ENCODE assay signal across 12 mouse cellular contexts in genomic region chr9:110400650-110401049, GRCm38 (mm10). TPM values are rescaled to one million over a fixed set of nuclear protein-coding genes. Genes with fewer than 3 reads are reported as not detected.
A peak's percentile ranks its signal among the peaks of the same experiment; 100 is the strongest.
DNase-seq lines count a peak whose midpoint lies in the region; ATAC-seq and TF ChIP-seq lines count a peak whose summit lies in the region.
"Had no signal": no experiment of that assay in that cellular context is flagged by ENCODE, and none has a peak within 500 bp of the region (broad histone marks: within the 10 kb centered on the region; RNA-seq: fewer than 3 reads in every experiment).

No protein-coding gene starts in this region.

- WGBS in lung, embryonic 14.5 days, result 74% methylated on average over 5 of the region's 5 CpGs
- 61% methylated on average over 5 of the region's 5 CpGs for WGBS in heart, embryonic 13.5 days
- 33% methylated on average over 5 of the region's 5 CpGs for WGBS in large intestine, adult 2 months
- WGBS in liver, embryonic 12.5 days (ENCODE audit: insufficient replicate concordance), result 72% methylated on average over 5 of the region's 5 CpGs
- 89% methylated on average over 5 of the region's 5 CpGs for WGBS in neural tube, embryonic 15.5 days
- WGBS in midbrain, postnatal 0 days, result 89% methylated on average over 5 of the region's 5 CpGs

- no peaks in the 10 kb centered on the region for H3K4me1 ChIP-seq in lung, embryonic 14.5 days (ENCODE audit: insufficient read depth)
- peaks cover 17% of the 10 kb centered on the region for H3K4me1 ChIP-seq in heart, embryonic 13.5 days
- H3K4me1 ChIP-seq in liver, embryonic 12.5 days, result no peaks in the 10 kb centered on the region
- H3K4me1 ChIP-seq in neural tube, embryonic 15.5 days, result peaks cover 5% of the 10 kb centered on the region
- no peaks in the 10 kb centered on the region; the same call in 1 of the 2 replicates for H3K4me1 ChIP-seq in midbrain, postnatal 0 days (ENCODE audit: insufficient read depth, low read length)

- no peak overlapping the region for H3K4me3 ChIP-seq in lung, embryonic 14.5 days (ENCODE audit: low read depth, low read length)
- H3K4me3 ChIP-seq in heart, embryonic 13.5 days, result no peak overlapping the region
- H3K4me3 ChIP-seq in liver, embryonic 12.5 days, result no peak overlapping the region
- no peak overlapping the region for H3K4me3 ChIP-seq in neural tube, embryonic 15.5 days (replicated peaks)
- no peak overlapping the region for H3K4me3 ChIP-seq in midbrain, postnatal 0 days (ENCODE audit: low read depth, low read length)
- H3K4me3 ChIP-seq: hindbrain, embryonic 13.5 days had no signal

- H3K36me3 ChIP-seq in lung, embryonic 14.5 days (ENCODE audit: insufficient read depth), result peaks cover 22% of the 10 kb centered on the region; the same call in 1 of the 2 replicates
- H3K36me3 ChIP-seq in heart, embryonic 13.5 days, result peaks cover 63% of the 10 kb centered on the region
- peaks cover 34% of the 10 kb centered on the region for H3K36me3 ChIP-seq in liver, embryonic 12.5 days
- H3K36me3 ChIP-seq in neural tube, embryonic 15.5 days, result peaks cover 20% of the 10 kb centered on the region
- H3K36me3 ChIP-seq in midbrain, postnatal 0 days (ENCODE audit: insufficient read depth, low read length), result peaks cover 24% of the 10 kb centered on the region

- no peak for TF ChIP-seq CTCF in lung, embryonic 14.5 days (IDR thresholded peaks at IDR 0.05; ENCODE audit: low read depth)
- TF ChIP-seq CTCF in midbrain, postnatal 0 days (IDR thresholded peaks at IDR 0.05), result no peak

- peak; percentile 35; the same call in 1 of the 2 replicates for ATAC-seq in lung, embryonic 14.5 days (ENCODE audit: insufficient read depth)
- ATAC-seq in heart, embryonic 13.5 days (ENCODE audit: extremely low read depth, insufficient number of reproducible peaks, low FRiP score, low TSS enrichment), result no peak
- ATAC-seq in liver, embryonic 12.5 days, result no peak
- ATAC-seq in neural tube, embryonic 15.5 days (ENCODE audit: low FRiP score), result no peak
- no peak for ATAC-seq in midbrain, postnatal 0 days (ENCODE audit: low FRiP score)
- ATAC-seq: activated CD4-positive, CD25-positive, alpha-beta regulatory T cell, adult 4 months had no signal

- H3K27me3 ChIP-seq in lung, embryonic 14.5 days (ENCODE audit: insufficient read depth, low read length), result no peaks in the 10 kb centered on the region
- H3K27me3 ChIP-seq in heart, embryonic 13.5 days (replicated peaks), result no peaks in the 10 kb centered on the region
- no peaks in the 10 kb centered on the region for H3K27me3 ChIP-seq in liver, embryonic 12.5 days (replicated peaks)
- H3K27me3 ChIP-seq in neural tube, embryonic 15.5 days (replicated peaks), result no peaks in the 10 kb centered on the region
- no peaks in the 10 kb centered on the region for H3K27me3 ChIP-seq in midbrain, postnatal 0 days (ENCODE audit: insufficient read depth, low read length)
- H3K27me3 ChIP-seq: hindbrain, embryonic 13.5 days had no signal

- peak; percentile 21 for DNase-seq in lung, embryonic 14.5 days
- no peak for DNase-seq in lung, postnatal 25 days (ENCODE audit: low spot score)
- DNase-seq in large intestine, adult 2 months (ENCODE audit: low read depth, low spot score), result peak; percentile 56
- DNase-seq in midbrain, postnatal 0 days (ENCODE audit: low spot score), result no peak
- DNase-seq: spleen, adult 18-20 months; thymus, postnatal 36 days had no signal

- H3K4me2 ChIP-seq in lung, embryonic 14.5 days, result no peak overlapping the region
- H3K4me2 ChIP-seq in heart, embryonic 13.5 days, result no peak overlapping the region
- H3K4me2 ChIP-seq in liver, embryonic 12.5 days, result no peak overlapping the region
- no peak overlapping the region for H3K4me2 ChIP-seq in neural tube, embryonic 15.5 days
- H3K4me2 ChIP-seq in midbrain, postnatal 0 days (ENCODE audit: low read depth, low read length, poor library complexity, severe bottlenecking), result no peak overlapping the region
- H3K4me2 ChIP-seq: hindbrain, embryonic 13.5 days had no signal

- H3K27ac ChIP-seq in lung, embryonic 14.5 days (ENCODE audit: low read depth), result no peak overlapping the region
- H3K27ac ChIP-seq in heart, embryonic 13.5 days (replicated peaks), result peak overlapping the region; percentile 43; the same call in 1 of the 2 replicates
- H3K27ac ChIP-seq in liver, embryonic 12.5 days, result no peak overlapping the region
- no peak overlapping the region for H3K27ac ChIP-seq in neural tube, embryonic 15.5 days (replicated peaks)
- H3K27ac ChIP-seq in midbrain, postnatal 0 days (ENCODE audit: low read depth, low read length), result no peak overlapping the region
- H3K27ac ChIP-seq: hindbrain, embryonic 13.5 days had no signal

- H3K9ac ChIP-seq in lung, embryonic 14.5 days, result no peak overlapping the region
- H3K9ac ChIP-seq in heart, embryonic 13.5 days, result 0 out of 2 replicates have a peak overlapping the region, but pooled peaks have one; percentile 21
- no peak overlapping the region for H3K9ac ChIP-seq in liver, embryonic 12.5 days
- H3K9ac ChIP-seq in neural tube, embryonic 15.5 days (replicated peaks), result no peak overlapping the region
- H3K9ac ChIP-seq in midbrain, postnatal 0 days (replicated peaks; ENCODE audit: low read length, poor library complexity, severe bottlenecking), result no peak overlapping the region
- H3K9ac ChIP-seq: hindbrain, embryonic 13.5 days had no signal

- H3K9me3 ChIP-seq in lung, embryonic 14.5 days (ENCODE audit: low read depth, low read length), result no peaks in the 10 kb centered on the region
- H3K9me3 ChIP-seq in heart, embryonic 13.5 days, result no peaks in the 10 kb centered on the region
- no peaks in the 10 kb centered on the region for H3K9me3 ChIP-seq in liver, embryonic 12.5 days (replicated peaks)
- H3K9me3 ChIP-seq in neural tube, embryonic 15.5 days (replicated peaks), result no peaks in the 10 kb centered on the region
- H3K9me3 ChIP-seq in midbrain, postnatal 0 days (ENCODE audit: low read length), result no peaks in the 10 kb centered on the region
- H3K9me3 ChIP-seq: hindbrain, embryonic 13.5 days had no signal

RNA-seq across cellular contexts. Expression of gene Ptpn23, which starts 7.4 kb away (rescaled TPM):
- 16.4 and 19.1 TPM in 2 replicates for polyA plus RNA-seq in lung, embryonic 14.5 days (2014; fragmentation: Nextera tagmentation; extraction: Ambion mirVana)
- 13.1 and 15.4 TPM in 2 replicates for polyA plus RNA-seq in heart, embryonic 13.5 days (2015; fragmentation: Nextera tagmentation; extraction: Ambion mirVana)
- 14.7 and 16.8 TPM in 2 replicates for polyA plus RNA-seq in large intestine, adult 2 months (2012; rRNA removed)
- 5.9 and 7.4 TPM in 2 replicates for polyA plus RNA-seq in liver, embryonic 12.5 days (2016; fragmentation: Nextera tagmentation; extraction: Ambion mirVana)
- 24.6 and 25.8 TPM in 2 replicates for polyA plus RNA-seq in neural tube, embryonic 15.5 days (2015; fragmentation: Nextera tagmentation; extraction: Ambion mirVana)
- total RNA-seq in midbrain, postnatal 0 days (2014; rRNA removed), result 29.5 and 36.0 TPM in 2 replicates
- 9.6 and 14.1 TPM in 2 replicates for polyA plus RNA-seq in midbrain, postnatal 0 days (2015; fragmentation: Nextera tagmentation; extraction: Ambion mirVana)

RNA-seq across cellular contexts. Expression of gene Ngp, which starts 18.9 kb away (rescaled TPM):
- polyA plus RNA-seq in lung, embryonic 14.5 days (2014; fragmentation: Nextera tagmentation; extraction: Ambion mirVana), result 0.34 and 3.4 TPM in 2 replicates
- 1.8 and 2.9 TPM in 2 replicates for polyA plus RNA-seq in heart, embryonic 13.5 days (2015; fragmentation: Nextera tagmentation; extraction: Ambion mirVana)
- not detected in 2 replicates for polyA plus RNA-seq in large intestine, adult 2 months (2012; rRNA removed)
- polyA plus RNA-seq in liver, embryonic 12.5 days (2016; fragmentation: Nextera tagmentation; extraction: Ambion mirVana), result 38.3 and 43.4 TPM in 2 replicates
- polyA plus RNA-seq in neural tube, embryonic 15.5 days (2015; fragmentation: Nextera tagmentation; extraction: Ambion mirVana), result 1.9 and 3.3 TPM in 2 replicates
- 0.44 TPM in 1 of 2 replicates, not detected in the other for total RNA-seq in midbrain, postnatal 0 days (2014; rRNA removed)
- polyA plus RNA-seq in midbrain, postnatal 0 days (2015; fragmentation: Nextera tagmentation; extraction: Ambion mirVana), result 0.49 and 0.58 TPM in 2 replicates
- total RNA-seq: gastrocnemius, adult 8-10 months had no signal
- polyA plus RNA-seq: activated CD4-positive, CD25-positive, alpha-beta regulatory T cell, adult 4 months had no signal

Comparison
In these comparisons a context has a peak if more than half of its experiments do, and no peak if none do; other contexts are left out.
1. DNase-seq: peak in lung, embryonic 14.5 days (single experiment) and large intestine, adult 2 months (single experiment); none in lung, postnatal 25 days (single experiment) and midbrain, postnatal 0 days (single experiment).